Mouse (Mus musculus) adrenal gland, postnatal 0 days (tissue): ENCODE measurements around the gene Asb11. TPM values are rescaled to one million over a fixed set of nuclear protein-coding genes. Genes with fewer than 3 reads are reported as not detected.

Experiments
- polyA plus RNA-seq: library from polyadenylated mRNA; unstranded; fragments of >200 nt; fragmentation: Nextera tagmentation; extraction: Ambion mirVana; gene quantifications from 2 replicates; pipeline ENCODE4 v1.2.1, GENCODE M21; 2015

Gene Asb11
- polyA plus RNA-seq, result 0.50 and 1.3 TPM in 2 replicates

DNA sequence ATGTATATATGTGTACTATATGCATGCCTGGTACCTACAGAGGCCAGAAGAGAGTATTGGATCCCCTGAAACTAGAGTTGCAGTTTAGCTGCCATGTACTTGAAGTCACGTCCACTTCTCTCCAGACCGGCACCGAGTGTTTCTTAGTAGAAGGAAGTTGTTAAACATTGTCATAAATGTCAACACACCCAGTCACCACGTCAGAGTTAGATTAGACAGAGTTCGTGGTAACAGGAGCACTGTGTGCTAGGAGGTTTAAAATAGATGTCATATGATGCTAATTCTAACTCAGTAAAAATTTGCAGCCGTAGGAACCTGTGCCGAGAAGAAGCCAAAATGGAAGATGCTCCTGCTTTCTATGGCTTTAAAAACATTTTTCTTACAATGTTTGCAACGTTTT lies at the start of gene Asb11:
Asb11 (plus strand) TSS at position 286 of the 400 bp plus-strand sequence.

DNA sequence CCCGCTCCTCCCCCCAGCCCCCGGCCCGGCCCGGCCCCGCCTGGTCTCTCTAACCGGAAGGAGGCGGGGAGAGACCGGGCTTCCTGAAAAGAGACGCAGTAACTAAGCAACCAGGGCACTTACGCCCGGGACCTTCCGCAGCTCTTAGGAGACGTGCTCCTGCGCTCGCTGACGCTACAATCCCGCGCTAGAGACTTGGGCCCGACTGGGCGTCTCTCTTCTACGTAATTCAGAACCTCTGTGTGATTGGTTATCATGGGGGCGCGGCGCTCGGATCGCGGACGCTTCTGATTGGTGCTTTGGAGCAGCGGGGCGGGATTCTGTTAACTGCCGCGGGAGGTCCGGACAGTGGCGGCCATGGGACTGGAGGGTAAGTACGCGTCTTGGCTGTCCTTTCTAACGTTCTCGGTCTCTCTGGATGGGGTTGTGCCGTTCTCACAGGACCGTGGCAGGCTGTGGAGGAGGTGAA lies 17.3 kb upstream of the Asb11 start, which contains the start of gene Piga:
Piga (plus strand) TSS at position 317 of the 469 bp plus-strand sequence.

DNA sequence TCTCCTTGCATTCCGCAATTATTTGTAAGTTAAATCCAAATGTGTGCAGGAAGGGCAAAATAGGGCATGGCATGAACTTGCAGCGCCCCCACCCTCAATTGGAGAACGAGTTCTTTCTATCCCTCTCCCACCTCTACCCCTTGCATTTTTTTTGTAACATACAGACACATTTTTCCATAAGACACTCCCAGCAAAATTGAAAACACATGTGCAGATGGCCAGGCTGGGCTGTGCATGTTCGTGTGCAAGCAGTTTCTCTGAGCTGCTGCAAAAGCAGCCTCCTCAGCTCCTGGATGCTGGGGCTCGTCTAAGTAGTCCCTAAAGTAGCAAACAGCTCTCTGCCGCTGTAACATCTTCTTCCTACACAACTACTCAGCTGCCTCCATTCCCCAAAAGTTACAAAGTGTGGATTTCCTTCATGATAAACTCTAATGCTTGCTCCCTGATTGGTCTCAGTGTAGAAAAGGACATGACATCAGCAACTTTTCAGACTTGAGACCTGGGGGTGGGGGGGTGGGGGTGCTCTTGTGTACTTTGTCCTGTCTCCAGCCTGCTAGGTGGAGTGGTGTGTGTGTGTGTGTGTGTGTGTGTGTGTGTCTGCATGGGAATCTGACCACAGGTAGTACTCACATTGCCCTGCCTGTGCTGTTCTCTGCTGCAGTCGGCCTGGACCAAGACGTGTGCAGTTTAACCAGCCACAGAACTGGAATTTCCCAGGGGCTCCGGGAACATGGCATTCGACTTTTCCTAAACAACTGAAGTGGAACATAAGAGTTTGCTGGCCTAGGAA lies 69.1 kb downstream of the Asb11 start, which contains the start of gene Asb9:
Asb9 (plus strand) TSS at position 619 of the 790 bp plus-strand sequence.

Other genes with a start within 250 kb of the Asb11 start
- gene Bmx, start 178.8 kb upstream of the Asb11 start, polyA plus RNA-seq, result 1.3 and 1.4 TPM in 2 replicates
- 16.5 and 20.6 TPM in 2 replicates for gene Pir, start 167.6 kb upstream of the Asb11 start, polyA plus RNA-seq
- 23.8 and 26.9 TPM in 2 replicates for gene Vegfd, start 63.6 kb upstream of the Asb11 start, polyA plus RNA-seq
- 3.9 and 6.0 TPM in 2 replicates for gene Piga, start 17.2 kb upstream of the Asb11 start, polyA plus RNA-seq
- gene Asb9, start 69.3 kb downstream of the Asb11 start, polyA plus RNA-seq, result 0.47 and 1.3 TPM in 2 replicates